Mouse (Mus musculus) liver, adult 2 months (tissue): ENCODE measurements around the gene Pola2. TPM values are rescaled to one million over a fixed set of nuclear protein-coding genes. Genes with fewer than 3 reads are reported as not detected.

Experiments
- DNase-seq: peaks from one replicate; pipeline ENCODE4 v3.0.0-alpha.2; 2011; ENCODE audit warnings: low read depth, low spot score; ENCODE audit errors: extremely low read depth
- H3K27ac ChIP-seq: fragments of 200-500 bp; replicated peaks from 2 replicates; pipeline ENCODE4 v1.5.1; 2012; ENCODE audit warnings: low read depth, mild to moderate bottlenecking, control low read depth, inconsistent platforms, low read length; ENCODE audit not compliant: insufficient read depth
- H3K27me3 ChIP-seq: fragments of 200-500 bp; 2 replicates; pipeline ENCODE4 v1.6.1; 2012; ENCODE audit warnings: mild to moderate bottlenecking, moderate library complexity, low read length, inconsistent platforms; ENCODE audit not compliant: control insufficient read depth, insufficient read depth
- H3K36me3 ChIP-seq: fragments of 200-500 bp; 2 replicates; pipeline ENCODE4 v1.6.1; 2012; ENCODE audit warnings: low read length, inconsistent platforms; ENCODE audit not compliant: control insufficient read depth, insufficient read depth
- H3K4me1 ChIP-seq: fragments of 200-500 bp; 2 replicates; pipeline ENCODE4 v1.6.1; 2011; ENCODE audit warnings: low read length; ENCODE audit not compliant: control insufficient read depth, insufficient read depth
- H3K4me3 ChIP-seq: fragments of 200-500 bp; 2 replicates; pipeline ENCODE4 v1.5.1; 2011; ENCODE audit warnings: low read depth, mild to moderate bottlenecking, control low read depth, low read length, moderate library complexity; ENCODE audit not compliant: insufficient read depth
- H3K79me2 ChIP-seq: fragments of 200-500 bp; 2 replicates; pipeline ENCODE4 v1.6.1; 2012; ENCODE audit warnings: inconsistent platforms, mild to moderate bottlenecking, low read length, moderate library complexity; ENCODE audit not compliant: control insufficient read depth, insufficient read depth
- H3K9ac ChIP-seq: fragments of 200-500 bp; 2 replicates; pipeline ENCODE4 v1.6.1; 2012; ENCODE audit warnings: low read depth, mild to moderate bottlenecking, control low read depth, inconsistent platforms, low read length
- CTCF ChIP-seq: fragments of 200-500 bp; IDR thresholded peaks from 2 replicates; pipeline ENCODE4 v1.5.1; 2011; ENCODE audit warnings: low read depth, low read length, control low read depth
- POLR2A ChIP-seq: fragments of 200-500 bp; IDR thresholded peaks from 2 replicates; pipeline ENCODE4 v1.6.1; 2011; ENCODE audit warnings: low read length, control low read depth; ENCODE audit not compliant: insufficient read depth; ENCODE audit errors: extremely low read depth
- WGBS: fragments of 180-500 bp; shearing (Covaris S2); methylation state at CpG from one replicate; pipeline ENCODE4 v1.1.7; 2018; 5-methylcytosine and 5-hydroxymethylcytosine counted together
- polyA plus RNA-seq: library from polyadenylated mRNA; depleted of rRNA; stranded (reverse); fragments of >200 nt; gene quantifications from 2 replicates; pipeline ENCODE4 v1.2.3, GENCODE M21; 2012
- total RNA-seq: library from RNA; depleted of rRNA; stranded (reverse); fragments of >200 nt; gene quantifications from 2 replicates; pipeline ENCODE4 v1.2.3, GENCODE M21; 2014

Pola2 gene
- total and polyA plus RNA-seq, 2 experiments = 6.7 to 14.3 TPM

DNA sequence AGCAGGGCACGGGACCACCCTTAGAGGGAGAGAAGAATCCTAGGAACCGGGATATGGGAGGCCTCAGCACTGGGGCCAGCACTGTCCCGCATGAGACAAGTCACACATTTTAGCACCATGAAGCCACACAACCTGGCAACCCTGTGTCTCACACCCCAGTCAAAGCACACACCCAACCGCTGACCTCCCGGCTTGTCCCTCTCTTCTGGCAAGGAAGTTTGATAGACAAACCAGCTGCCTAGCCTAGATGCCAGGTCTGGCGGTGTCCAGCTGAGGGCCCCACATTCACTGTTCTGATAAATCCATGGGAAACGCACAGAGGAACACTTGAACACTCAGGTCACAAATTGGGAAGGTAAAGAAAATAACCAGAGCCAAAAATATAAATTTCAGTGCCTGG is 21.4 kb downstream of the Pola2 start:
- Histone ChIP-seq H3K4me3 (no peak overlapping the region), H3K27ac (no peak overlapping the region), H3K27me3 (no peaks in the 10 kb centered on the region), H3K79me2 (no peaks in the 10 kb centered on the region), H3K4me1 (peaks cover 3% of the 10 kb centered on the region; the same call in 1 of the 2 replicates), H3K36me3 (no peaks in the 10 kb centered on the region), H3K9ac (no peak overlapping the region)
- 85% methylated on average over 7 of the region's 7 CpGs for WGBS
- no peak for DNase-seq
- TF ChIP-seq CTCF (no peak), POLR2A (no peak)

DNA sequence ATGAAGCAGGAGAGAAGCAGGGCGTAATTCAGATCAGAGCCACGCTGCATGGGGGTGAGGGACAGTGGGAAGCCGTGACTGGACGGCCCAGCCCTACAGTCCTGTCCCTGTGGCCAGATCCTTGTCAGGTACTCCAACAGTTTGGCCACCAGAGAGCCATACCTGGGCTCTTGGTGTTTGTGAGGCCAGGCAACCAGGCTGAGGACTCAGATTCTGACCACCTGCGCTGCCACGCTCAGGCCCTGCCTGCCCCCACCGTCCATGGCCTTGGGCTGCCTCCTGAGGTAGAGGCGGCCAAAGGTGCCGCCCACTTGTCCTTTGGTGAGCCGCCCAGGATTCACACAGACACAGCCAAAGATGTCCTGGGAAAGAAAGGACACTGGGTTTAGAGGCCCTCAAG is 23.3 kb downstream of the Pola2 start:
- no peak overlapping the region for H3K4me3 ChIP-seq
- DNase-seq = no peak
- H3K79me2 ChIP-seq = no peaks in the 10 kb centered on the region
- H3K4me1 ChIP-seq = peaks cover 3% of the 10 kb centered on the region; the same call in 1 of the 2 replicates
- H3K27me3 ChIP-seq = no peaks in the 10 kb centered on the region
- no peaks in the 10 kb centered on the region for H3K36me3 ChIP-seq
- no peak overlapping the region for H3K9ac ChIP-seq
- H3K27ac ChIP-seq = 0 out of 2 replicates have a peak overlapping the region, but pooled peaks have one; percentile 20
- TF ChIP-seq POLR2A (no peak), CTCF (no peak)
- 83% methylated on average over 10 of the region's 10 CpGs for WGBS

DNA sequence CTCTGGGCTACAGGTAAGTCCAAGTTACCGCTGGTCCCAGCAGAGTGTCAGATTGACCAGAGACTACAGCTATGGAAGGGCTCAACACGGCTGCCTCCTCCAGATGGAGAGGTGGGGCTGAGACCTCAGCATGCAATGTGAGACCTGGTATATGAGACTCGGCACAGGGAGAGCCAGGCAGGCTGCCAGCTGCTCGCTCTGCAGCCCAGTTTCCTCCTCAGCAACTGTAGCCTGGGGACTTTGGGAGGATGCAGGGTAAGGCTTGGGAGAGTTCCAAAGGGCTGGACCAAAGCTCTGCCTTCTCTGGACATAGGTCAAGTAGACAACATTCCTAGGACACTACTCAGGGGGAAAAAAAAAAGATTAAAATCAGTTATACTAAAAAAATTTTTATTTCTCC is 23.8 kb downstream of the Pola2 start:
- Histone ChIP-seq H3K79me2 (no peaks in the 10 kb centered on the region), H3K36me3 (no peaks in the 10 kb centered on the region), H3K4me3 (no peak overlapping the region), H3K27me3 (no peaks in the 10 kb centered on the region), H3K9ac (no peak overlapping the region), H3K27ac (no peak overlapping the region), H3K4me1 (peaks cover 6% of the 10 kb centered on the region; the same call in 1 of the 2 replicates)
- WGBS = 81% methylated on average over 4 of the region's 4 CpGs
- no peak for DNase-seq
- TF ChIP-seq CTCF (no peak), POLR2A (no peak)

DNA sequence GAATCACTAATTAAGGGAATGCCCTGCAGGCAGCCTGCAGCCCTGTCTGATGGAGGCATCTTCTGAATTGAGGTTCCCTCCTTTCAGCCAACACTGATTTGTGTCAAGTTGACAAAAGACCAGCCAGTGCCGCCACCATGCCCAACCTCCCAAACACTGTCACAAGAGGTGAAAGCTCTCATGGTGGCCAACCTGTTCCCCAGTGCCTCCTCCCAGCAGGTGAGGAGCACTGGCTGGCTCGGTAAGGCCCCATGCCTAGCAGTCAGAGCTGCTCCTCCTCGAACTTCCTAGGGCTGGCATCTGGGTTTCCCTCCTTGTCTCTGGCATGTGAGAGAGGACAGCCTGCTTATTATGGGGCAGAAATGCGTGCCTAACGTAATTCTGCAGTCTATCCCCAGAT is 24.3 kb downstream of the Pola2 start:
- Histone ChIP-seq H3K79me2 (no peaks in the 10 kb centered on the region), H3K4me3 (no peak overlapping the region), H3K27me3 (no peaks in the 10 kb centered on the region), H3K36me3 (no peaks in the 10 kb centered on the region), H3K4me1 (peaks cover 6% of the 10 kb centered on the region; the same call in 1 of the 2 replicates), H3K27ac (no peak overlapping the region), H3K9ac (no peak overlapping the region)
- no peak for DNase-seq
- 87% methylated on average over 5 of the region's 5 CpGs for WGBS
- no peak for TF ChIP-seq POLR2A
- no peak for TF ChIP-seq CTCF

- no peak overlapping the region for H3K4me3 ChIP-seq
- no peaks in the 10 kb centered on the region for H3K27me3 ChIP-seq
- H3K79me2 ChIP-seq = no peaks in the 10 kb centered on the region
- WGBS = 95% methylated on average over 6 of the region's 6 CpGs
- H3K4me1 ChIP-seq = peaks cover 6% of the 10 kb centered on the region; the same call in 1 of the 2 replicates
- H3K36me3 ChIP-seq = no peaks in the 10 kb centered on the region
- TF ChIP-seq POLR2A = no peak
- TF ChIP-seq CTCF = no peak
- no peak overlapping the region for H3K9ac ChIP-seq
- no peak for DNase-seq
- H3K27ac ChIP-seq = no peak overlapping the region
Measured at GRCm38 (mm10) chr19:5938516-5938915, 25.5 kb downstream of the Pola2 start.

GRCm38 (mm10) chr19:5937836-5938406 is 26.1 kb downstream of the Pola2 start:
- no peak overlapping the region for H3K9ac ChIP-seq
- H3K4me3 ChIP-seq = no peak overlapping the region
- H3K36me3 ChIP-seq = no peaks in the 10 kb centered on the region
- peaks cover 6% of the 10 kb centered on the region; the same call in 1 of the 2 replicates for H3K4me1 ChIP-seq
- 43% methylated on average over 14 of the region's 14 CpGs for WGBS
- H3K79me2 ChIP-seq = no peaks in the 10 kb centered on the region
- no peaks in the 10 kb centered on the region for H3K27me3 ChIP-seq
- TF ChIP-seq CTCF (no peak), POLR2A (no peak)
- DNase-seq = no peak
- 0 out of 2 replicates have a peak overlapping the region, but pooled peaks have one; percentile 22 for H3K27ac ChIP-seq
